10 mouse cellular contexts compared by ENCODE assay signal in the genomic region with DNA sequence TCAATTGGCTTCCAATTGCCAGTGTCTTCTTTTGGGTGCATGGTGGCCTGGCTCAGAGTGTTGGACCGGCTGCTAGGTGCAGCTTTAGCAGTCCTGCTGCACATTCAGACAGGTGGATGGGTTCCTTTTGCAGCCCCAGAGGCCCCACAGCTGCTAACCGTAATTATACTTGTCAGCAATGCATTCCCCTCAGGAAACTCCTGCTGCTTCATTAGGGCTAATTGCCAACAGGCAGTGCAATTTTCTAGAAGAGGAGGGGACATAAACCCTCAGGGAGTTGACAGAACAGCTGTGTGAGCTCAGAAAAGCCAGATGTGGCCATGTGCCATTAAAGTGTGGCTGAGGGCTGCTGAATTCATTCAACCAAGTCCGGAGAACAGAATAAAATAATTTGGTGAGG.
A peak's percentile ranks its signal among the peaks of the same experiment; 100 is the strongest.
DNase-seq lines count a peak whose midpoint lies in the region; ATAC-seq and TF ChIP-seq lines count a peak whose summit lies in the region.
"Had no signal": no experiment of that assay in that cellular context is flagged by ENCODE, and none has a peak within 500 bp of the region (broad histone marks: within the 10 kb centered on the region; RNA-seq: fewer than 3 reads in every experiment).

No protein-coding gene starts in this region.

- no peak overlapping the region for H3K27ac ChIP-seq in heart, adult 2 months
- H3K27ac ChIP-seq in heart, embryonic 10.5 days, result no peak overlapping the region
- H3K27ac ChIP-seq in limb, embryonic 13.5 days, result no peak overlapping the region
- no peak overlapping the region for H3K27ac ChIP-seq in liver, embryonic 11.5 days (ENCODE audit: low read depth, low read length)

- TF ChIP-seq POLR2A in heart, adult 2 months (IDR thresholded peaks at IDR 0.05; ENCODE audit: insufficient read depth, low read depth, low read length), result no peak

- H3K27me3 ChIP-seq in heart, adult 2 months (ENCODE audit: control insufficient read depth, insufficient read depth, low read length), result no peaks in the 10 kb centered on the region
- no peaks in the 10 kb centered on the region for H3K27me3 ChIP-seq in heart, embryonic 10.5 days (ENCODE audit: insufficient read depth, poor library complexity, severe bottlenecking)
- no peaks in the 10 kb centered on the region for H3K27me3 ChIP-seq in limb, embryonic 13.5 days
- H3K27me3 ChIP-seq in liver, embryonic 11.5 days (replicated peaks; ENCODE audit: control insufficient read depth, insufficient read depth, low read length), result no peaks in the 10 kb centered on the region

- WGBS in heart, adult 2 months, result 42% methylated on average over 3 of the region's 3 CpGs
- WGBS in heart, embryonic 10.5 days, result 60% methylated on average over 3 of the region's 3 CpGs
- WGBS in limb, embryonic 13.5 days, result 18% methylated on average over 3 of the region's 3 CpGs
- WGBS in liver, embryonic 11.5 days, result 59% methylated on average over 3 of the region's 3 CpGs

- H3K36me3 ChIP-seq in heart, adult 2 months (ENCODE audit: control insufficient read depth, insufficient read depth, low read length), result no peaks in the 10 kb centered on the region
- H3K36me3 ChIP-seq in heart, embryonic 10.5 days, result no peaks in the 10 kb centered on the region
- H3K36me3 ChIP-seq in limb, embryonic 13.5 days, result no peaks in the 10 kb centered on the region
- H3K36me3 ChIP-seq in liver, embryonic 11.5 days (ENCODE audit: control insufficient read depth, insufficient read depth, low read length), result no peaks in the 10 kb centered on the region

- no peaks in the 10 kb centered on the region for H3K4me1 ChIP-seq in heart, adult 2 months (ENCODE audit: control insufficient read depth, insufficient read depth, low read length)
- no peaks in the 10 kb centered on the region for H3K4me1 ChIP-seq in heart, embryonic 10.5 days
- 0 out of 2 replicates have a peak, but pooled peaks cover 5% of the 10 kb centered on the region for H3K4me1 ChIP-seq in limb, embryonic 13.5 days
- H3K4me1 ChIP-seq in liver, embryonic 11.5 days (replicated peaks; ENCODE audit: control insufficient read depth, insufficient read depth, low read length), result no peaks in the 10 kb centered on the region

- H3K4me2 ChIP-seq in limb, embryonic 13.5 days (replicated peaks), result no peak overlapping the region
- H3K4me2 ChIP-seq in liver, embryonic 11.5 days, result no peak overlapping the region

- H3K4me3 ChIP-seq in heart, adult 2 months, result no peak overlapping the region
- H3K4me3 ChIP-seq in heart, embryonic 10.5 days, result no peak overlapping the region
- no peak overlapping the region for H3K4me3 ChIP-seq in limb, embryonic 13.5 days
- H3K4me3 ChIP-seq in liver, embryonic 11.5 days (ENCODE audit: low read depth, low read length), result no peak overlapping the region

- H3K9me3 ChIP-seq in heart, embryonic 10.5 days, result no peaks in the 10 kb centered on the region
- H3K9me3 ChIP-seq in limb, embryonic 13.5 days, result no peaks in the 10 kb centered on the region
- no peaks in the 10 kb centered on the region for H3K9me3 ChIP-seq in liver, embryonic 11.5 days (ENCODE audit: control insufficient read depth, low read length)

- no peak for TF ChIP-seq EP300 in heart, adult 2 months (IDR thresholded peaks at IDR 0.05; ENCODE audit: insufficient read depth, low read depth, low read length)

- TF ChIP-seq CTCF in heart, adult 2 months (IDR thresholded peaks at IDR 0.05), result no peak

- DNase-seq in heart, adult 2 months, result peak; percentile 24 to 31
- DNase-seq in heart, embryonic 10.5 days (ENCODE audit: low spot score), result no peak
- DNase-seq in embryo, embryonic 11 days, result peak; percentile 42
- DNase-seq in heart, postnatal 14 days, result peak; percentile 40 to 61
- DNase-seq in liver, embryonic 11.5 days (ENCODE audit: low spot score), result no peak
- DNase-seq in cerebellum, adult 9-11 months, result no peak
- DNase-seq: adrenal gland, adult 8-10 months; right cerebral cortex, adult 18-20 months had no signal

- intact Hi-C loops in heart, adult 2 months (cut with DNase I), result no loop called here
- intact Hi-C loops in heart, postnatal 14 days (cut with DNase I), result no loop called here

- H3K9ac ChIP-seq in heart, adult 2 months (ENCODE audit: low read depth, low read length), result no peak overlapping the region
- no peak overlapping the region for H3K9ac ChIP-seq in limb, embryonic 13.5 days
- no peak overlapping the region for H3K9ac ChIP-seq in liver, embryonic 11.5 days (ENCODE audit: low read depth, low read length)

- ATAC-seq in limb, embryonic 13.5 days (ENCODE audit: low FRiP score, low read depth), result peak; percentile 40; the same call in 1 of the 2 replicates
- no peak for ATAC-seq in granulocyte monocyte progenitor cell, adult 5-6 weeks (replicated peaks; ENCODE audit: poor library complexity, severe bottlenecking)
- no peak for ATAC-seq in liver, embryonic 11.5 days (replicated peaks; ENCODE audit: low FRiP score)

- H3K79me2 ChIP-seq in heart, adult 2 months (replicated peaks; ENCODE audit: control insufficient read depth, insufficient read depth, low read length), result no peaks in the 10 kb centered on the region

Comparison
In these comparisons a context has a peak if more than half of its experiments do, and no peak if none do; other contexts are left out.
1. DNase-seq: peak in heart, adult 2 months (2 of 2), embryo, embryonic 11 days (single experiment) and heart, postnatal 14 days (2 of 2); none in heart, embryonic 10.5 days (single experiment), liver, embryonic 11.5 days (single experiment) and cerebellum, adult 9-11 months (single experiment).